Mouse (Mus musculus) forelimb bud, embryonic 11.5 days (tissue): ENCODE results near the gene Gm21981.
"Not testable (repeated sequence)": the region's sequence is repeated elsewhere in the genome, so short reads cannot be mapped to it uniquely, and the experiment has no call there.

Experiments
- DNase-seq: peaks from one replicate; pipeline ENCODE4 v3.0.0-alpha.2; 2012; ENCODE audit warnings: low read depth, low spot score

Gm21981 gene

GRCm38 (mm10) chr17:47664474-47664873 lies 29.8 kb downstream of the Gm21981 start:
- DNase-seq = no peak

GRCm38 (mm10) chr17:47663009-47663713 lies 31.1 kb downstream of the Gm21981 start:
- no peak for DNase-seq

GRCm38 (mm10) chr17:47658741-47659243 lies 35.5 kb downstream of the Gm21981 start:
- no peak for DNase-seq

GRCm38 (mm10) chr17:47657901-47658300 lies 36.4 kb downstream of the Gm21981 start:
- DNase-seq = no peak

GRCm38 (mm10) chr17:47655697-47656096 lies 38.6 kb downstream of the Gm21981 start:
- DNase-seq = no peak

GRCm38 (mm10) chr17:47654346-47654745 lies 39.9 kb downstream of the Gm21981 start:
- not testable (repeated sequence) for DNase-seq

GRCm38 (mm10) chr17:47651953-47652352 lies 42.3 kb downstream of the Gm21981 start:
- no peak for DNase-seq

GRCm38 (mm10) chr17:47648966-47649365 lies 45.3 kb downstream of the Gm21981 start:
- no peak for DNase-seq

- DNase-seq = peak; percentile 38
Measured at GRCm38 (mm10) chr17:47646683-47647082, 47.6 kb downstream of the Gm21981 start.

GRCm38 (mm10) chr17:47642992-47643391 lies 51.3 kb downstream of the Gm21981 start:
- DNase-seq = no peak
